Mouse (Mus musculus) layer of hippocampus, postnatal 14 days (tissue): Measurements from ENCODE around the gene Fev. TPM values are rescaled to one million over a fixed set of nuclear protein-coding genes. Genes with fewer than 3 reads are reported as not detected.

ENCODE experiments used
- DNase-seq, 2 experiments: peaks; one replicate each; pipeline ENCODE4 v3.0.0; 2021 to 2022; ENCODE audit warnings: low spot score in 2 of 2, mixed read lengths in 1 of 2
- long read RNA-seq, 2 experiments: library from polyadenylated mRNA; stranded (forward); transcript quantifications; one replicate each; pipeline ENCODE4 v2.0.0; 2021
- total RNA-seq, 2 experiments: library from RNA; stranded (reverse); gene quantifications; 2 replicates each; pipeline ENCODE4 v1.2.3; 2021

Gene Fev
- total RNA-seq = not detected
- long read RNA-seq, experiment 1 = 0 reads
- long read RNA-seq, experiment 2 = 0 reads

- no peak for DNase-seq
Measured at GRCm38 (mm10) chr1:74885369-74886042, at the start of gene Fev. TSS of gene Fev (minus strand) at chr1:74885419.

GRCm38 (mm10) chr1:74927621-74928296, 42.5 kb upstream of the Fev start:
- no peak for DNase-seq

- peak in 1 of 2 experiments; percentile 16 for DNase-seq
Measured at GRCm38 (mm10) chr1:74926721-74927120, 41.5 kb upstream of the Fev start.

- no peak for DNase-seq
Measured at GRCm38 (mm10) chr1:74924464-74924863, 39.2 kb upstream of the Fev start.

- no peak for DNase-seq
Measured at GRCm38 (mm10) chr1:74915706-74916105, 30.5 kb upstream of the Fev start.

- no peak for DNase-seq
Measured at GRCm38 (mm10) chr1:74902191-74902590, 17.0 kb upstream of the Fev start.

- DNase-seq = peak in 1 of 2 experiments; percentile 64
Measured at GRCm38 (mm10) chr1:74901686-74902085, 16.5 kb upstream of the Fev start.

- DNase-seq = no peak
Measured at GRCm38 (mm10) chr1:74900341-74901285, 15.4 kb upstream of the Fev start.

GRCm38 (mm10) chr1:74898656-74899431, 13.6 kb upstream of the Fev start:
- no peak for DNase-seq

GRCm38 (mm10) chr1:74897976-74898375, 12.8 kb upstream of the Fev start:
- no peak for DNase-seq

GRCm38 (mm10) chr1:74894966-74895365, 9.7 kb upstream of the Fev start:
- DNase-seq = peak; percentile 43 to 51

- DNase-seq = no peak
Measured at GRCm38 (mm10) chr1:74893134-74893855, 8.1 kb upstream of the Fev start, which contains the start of gene Cryba2. TSS of gene Cryba2 (minus strand) at chr1:74893143.

GRCm38 (mm10) chr1:74892351-74893133, 7.3 kb upstream of the Fev start:
- no peak for DNase-seq

- DNase-seq = no peak
Measured at GRCm38 (mm10) chr1:74891513-74891912, 6.3 kb upstream of the Fev start.

- no peak for DNase-seq
Measured at GRCm38 (mm10) chr1:74884196-74885141, 750 bp downstream of the Fev start.

- no peak for DNase-seq
Measured at GRCm38 (mm10) chr1:74883441-74883840, 1.8 kb downstream of the Fev start.

GRCm38 (mm10) chr1:74882828-74883227, 2.4 kb downstream of the Fev start:
- no peak for DNase-seq
